ENCODE assay signal across 9 mouse cellular contexts in genomic region chr19:58903079-58903898, GRCm38 (mm10). TPM values are rescaled to one million over a fixed set of nuclear protein-coding genes. Genes with fewer than 3 reads are reported as not detected.
DNase-seq lines count a peak whose midpoint lies in the region; ATAC-seq lines count a peak whose summit lies in the region.
"Had no signal": no experiment of that assay in that cellular context is flagged by ENCODE, and none has a peak within 500 bp of the region (broad histone marks: within the 10 kb centered on the region; RNA-seq: fewer than 3 reads in every experiment).

No protein-coding gene starts in this region.

- H3K4me3 ChIP-seq in heart, embryonic 11.5 days (ENCODE audit: low read depth, low read length): peak overlapping the region; percentile 18; the same call in 1 of the 2 replicates
- H3K4me3 ChIP-seq in embryonic facial prominence, embryonic 10.5 days: peak overlapping the region; percentile 50
- H3K4me3 ChIP-seq in hindbrain, embryonic 13.5 days: peak overlapping the region; percentile 28
- H3K4me3 ChIP-seq in midbrain, embryonic 12.5 days: no peak overlapping the region

- H3K4me1 ChIP-seq in heart, embryonic 11.5 days (ENCODE audit: control insufficient read depth, insufficient read depth, low read length): no peaks in the 10 kb centered on the region; the same call in 1 of the 2 replicates
- H3K4me1 ChIP-seq in embryonic facial prominence, embryonic 10.5 days: peaks cover 13% of the 10 kb centered on the region
- 0 out of 2 replicates have a peak, but pooled peaks cover 5% of the 10 kb centered on the region for H3K4me1 ChIP-seq in hindbrain, embryonic 13.5 days (replicated peaks)
- peaks cover 2% of the 10 kb centered on the region; the same call in 1 of the 2 replicates for H3K4me1 ChIP-seq in midbrain, embryonic 12.5 days

- H3K9ac ChIP-seq in heart, embryonic 11.5 days (ENCODE audit: low read depth, low read length): no peak overlapping the region
- no peak overlapping the region for H3K9ac ChIP-seq in hindbrain, embryonic 13.5 days
- 0 out of 2 replicates have a peak overlapping the region, but pooled peaks have one; percentile 17 for H3K9ac ChIP-seq in midbrain, embryonic 12.5 days (replicated peaks)

- no peak for ATAC-seq in heart, embryonic 11.5 days (replicated peaks; ENCODE audit: insufficient number of reproducible peaks, low FRiP score, low TSS enrichment)
- ATAC-seq in hindbrain, embryonic 13.5 days (ENCODE audit: low FRiP score): no peak
- no peak for ATAC-seq in midbrain, embryonic 12.5 days (ENCODE audit: low FRiP score, low read depth)

- intact Hi-C loops in left cerebral cortex, postnatal 36 days (cut with DNase I): loop anchor here (2.0 kb wide), 1 partner anchor 140 kb away; no protein-coding TSS in a partner anchor

- no peaks in the 10 kb centered on the region for H3K9me3 ChIP-seq in heart, embryonic 11.5 days (replicated peaks; ENCODE audit: control insufficient read depth, low read length)
- H3K9me3 ChIP-seq in embryonic facial prominence, embryonic 10.5 days: peaks cover 2% of the 10 kb centered on the region; the same call in 1 of the 2 replicates
- H3K9me3 ChIP-seq in hindbrain, embryonic 13.5 days: 0 out of 2 replicates have a peak, but pooled peaks cover 1% of the 10 kb centered on the region
- peaks cover 2% of the 10 kb centered on the region; the same call in 1 of the 2 replicates for H3K9me3 ChIP-seq in midbrain, embryonic 12.5 days

- H3K4me2 ChIP-seq in heart, embryonic 11.5 days: peak overlapping the region; percentile 61
- peak overlapping the region; percentile 51; the same call in 1 of the 2 replicates for H3K4me2 ChIP-seq in hindbrain, embryonic 13.5 days
- H3K4me2 ChIP-seq in midbrain, embryonic 12.5 days (replicated peaks): peak overlapping the region; percentile 49

- WGBS in heart, embryonic 11.5 days (ENCODE audit: insufficient replicate concordance): 46% methylated on average over 7 of the region's 7 CpGs
- 71% methylated on average over 7 of the region's 7 CpGs for WGBS in embryonic facial prominence, embryonic 10.5 days
- 63% methylated on average over 7 of the region's 7 CpGs for WGBS in hindbrain, embryonic 13.5 days
- WGBS in midbrain, embryonic 12.5 days: 68% methylated on average over 7 of the region's 7 CpGs

- DNase-seq in heart, adult 18-20 months: no peak
- DNase-seq in embryonic facial prominence, embryonic 10.5 days (ENCODE audit: low spot score): no peak
- no peak for DNase-seq in spleen, postnatal 14 days (ENCODE audit: low spot score in 2 of 2)
- no peak for DNase-seq in thymus, postnatal 10 days (ENCODE audit: low spot score in 2 of 2)
- DNase-seq in left cerebral cortex, postnatal 36 days (ENCODE audit: low spot score in 2 of 2): no peak

- H3K36me3 ChIP-seq in heart, embryonic 11.5 days (ENCODE audit: control insufficient read depth, insufficient read depth, low read length): no peaks in the 10 kb centered on the region
- H3K36me3 ChIP-seq in embryonic facial prominence, embryonic 10.5 days (replicated peaks): no peaks in the 10 kb centered on the region
- no peaks in the 10 kb centered on the region for H3K36me3 ChIP-seq in hindbrain, embryonic 13.5 days
- H3K36me3 ChIP-seq in midbrain, embryonic 12.5 days: no peaks in the 10 kb centered on the region

- no peaks in the 10 kb centered on the region for H3K27me3 ChIP-seq in heart, embryonic 11.5 days (ENCODE audit: control insufficient read depth, insufficient read depth, low read length)
- peaks cover 23% of the 10 kb centered on the region for H3K27me3 ChIP-seq in embryonic facial prominence, embryonic 10.5 days (replicated peaks; ENCODE audit: low read depth, poor library complexity, severe bottlenecking)
- peaks cover 39% of the 10 kb centered on the region for H3K27me3 ChIP-seq in hindbrain, embryonic 13.5 days
- H3K27me3 ChIP-seq in midbrain, embryonic 12.5 days: peaks cover 35% of the 10 kb centered on the region

- no peak overlapping the region for H3K27ac ChIP-seq in heart, embryonic 11.5 days (ENCODE audit: low read depth, low read length)
- H3K27ac ChIP-seq in embryonic facial prominence, embryonic 10.5 days (replicated peaks): 0 out of 2 replicates have a peak overlapping the region, but pooled peaks have one; percentile 59
- H3K27ac ChIP-seq in hindbrain, embryonic 13.5 days: no peak overlapping the region
- no peak overlapping the region for H3K27ac ChIP-seq in midbrain, embryonic 12.5 days (replicated peaks)

RNA-seq across cellular contexts. Expression of gene Eno4, which starts 39.9 kb away (rescaled TPM):
- 0.35 and 0.42 TPM in 2 replicates for polyA plus RNA-seq in heart, embryonic 11.5 days (2014; fragmentation: Nextera tagmentation; extraction: Ambion mirVana)
- total RNA-seq in heart, adult 18-20 months (2021): under 1 TPM in 1 of 2 experiments, not detected in 1; 0.36 TPM
- polyA plus RNA-seq in embryonic facial prominence, embryonic 10.5 days (2016; fragmentation: Nextera tagmentation; extraction: Ambion mirVana): 1.1 TPM in 2 replicates
- 1.0 and 2.4 TPM in 2 replicates for polyA plus RNA-seq in hindbrain, embryonic 13.5 days (2015; fragmentation: Nextera tagmentation; extraction: Ambion mirVana)
- 0.37 and 0.81 TPM in 2 replicates for polyA plus RNA-seq in midbrain, embryonic 12.5 days (2016; fragmentation: Nextera tagmentation; extraction: Ambion mirVana)
- total RNA-seq in left cerebral cortex, postnatal 36 days (2021): 1 to 10 TPM; 2.2 to 2.4 TPM
- total RNA-seq: granulocyte monocyte progenitor cell, adult 5-6 weeks had no signal

RNA-seq across cellular contexts. Expression of gene Hspa12a, which starts 40.2 kb away (rescaled TPM):
- 4.0 and 4.6 TPM in 2 replicates for polyA plus RNA-seq in heart, embryonic 11.5 days (2014; fragmentation: Nextera tagmentation; extraction: Ambion mirVana)
- total RNA-seq in heart, adult 18-20 months (2021): 10 to 100 TPM; 15.9 to 19.4 TPM
- 8.1 TPM in 2 replicates for polyA plus RNA-seq in embryonic facial prominence, embryonic 10.5 days (2016; fragmentation: Nextera tagmentation; extraction: Ambion mirVana)
- polyA plus RNA-seq in hindbrain, embryonic 13.5 days (2015; fragmentation: Nextera tagmentation; extraction: Ambion mirVana): 49.0 and 52.2 TPM in 2 replicates
- 27.9 and 28.0 TPM in 2 replicates for polyA plus RNA-seq in midbrain, embryonic 12.5 days (2016; fragmentation: Nextera tagmentation; extraction: Ambion mirVana)
- 100 to 1,000 TPM; 217 to 223 TPM for total RNA-seq in left cerebral cortex, postnatal 36 days (2021)
